Mouse (Mus musculus): ENCODE measurements around the gene Pip5kl1. TPM values are rescaled to one million over a fixed set of nuclear protein-coding genes. Genes with fewer than 3 reads are reported as not detected.

Pip5kl1 gene
- polyA plus RNA-seq, 1 experiment from 2014 or later, result 0.50 TPM

DNA sequence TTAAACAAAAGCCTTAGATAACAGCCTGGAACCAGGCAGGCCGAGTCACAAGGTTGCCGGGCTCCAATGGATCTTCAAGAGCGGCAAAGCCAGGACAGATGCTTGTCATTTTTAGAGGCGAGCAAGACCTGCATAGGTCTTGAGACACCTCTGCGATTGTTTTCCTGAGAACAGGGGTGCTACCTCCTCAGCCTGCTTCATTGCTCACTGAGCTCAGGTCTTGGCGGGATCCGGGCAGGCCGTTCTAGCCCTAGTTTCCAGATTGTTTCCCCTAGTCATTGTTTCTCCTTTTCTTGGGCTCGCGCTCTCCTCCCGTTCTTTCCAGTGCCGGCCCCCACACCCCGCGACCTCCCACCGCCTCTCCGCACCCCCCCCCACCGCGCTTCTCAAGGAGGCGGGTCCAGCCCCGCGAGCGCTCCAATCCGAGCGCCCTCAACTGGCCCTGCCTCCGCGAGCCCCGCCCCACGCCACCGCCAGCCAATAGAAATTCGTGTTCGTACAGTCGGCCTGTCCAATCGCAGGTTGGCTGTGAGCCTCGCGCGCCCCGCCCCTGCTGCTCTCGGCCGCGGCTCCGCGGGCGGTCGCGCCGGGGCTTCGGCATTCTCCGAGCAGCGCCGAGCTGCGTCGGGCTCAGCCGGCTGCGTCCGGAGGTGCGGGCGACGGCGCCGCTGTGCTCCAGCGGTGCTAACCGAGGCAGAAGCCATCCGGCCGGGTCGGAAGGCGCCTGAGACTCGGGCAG lies 39.7 kb upstream of the Pip5kl1 start, which contains the start of gene Fam102a:
TSS of gene Fam102a (plus strand) at position 600 of the 739 bp plus-strand sequence.
- H3K4me2 ChIP-seq, result peak within 1 kb of the TSS; percentile 92
- H3K9ac ChIP-seq, result peak within 1 kb of the TSS; percentile 89
- TF ChIP-seq CTCF (IDR thresholded peaks at IDR 0.05; ENCODE audit: low read depth), result no peak
- H3K4me1 ChIP-seq (ENCODE audit: insufficient read depth), result peaks cover 28% of the 10 kb centered on the region
- no peaks in the 10 kb centered on the region for H3K9me3 ChIP-seq (ENCODE audit: low read depth, low read length)
- DNase-seq (peak; percentile 99), ATAC-seq (ENCODE audit: insufficient read depth) (peak; percentile 94)
- peak within 1 kb of the TSS; percentile 91 for H3K4me3 ChIP-seq (ENCODE audit: low read depth, low read length)
- H3K36me3 ChIP-seq (ENCODE audit: insufficient read depth), result no peaks in the 10 kb centered on the region
- WGBS, result under 1% methylated on average over 67 of the region's 67 CpGs
- peak within 1 kb of the TSS; percentile 99 for H3K27ac ChIP-seq (ENCODE audit: low read depth)
- H3K27me3 ChIP-seq (ENCODE audit: insufficient read depth, low read length), result no peaks in the 10 kb centered on the region

GRCm38 (mm10) chr2:32535501-32535991 lies 39.1 kb upstream of the Pip5kl1 start:
- H3K27ac ChIP-seq (ENCODE audit: low read depth), result peak overlapping the region; percentile 97
- DNase-seq, result peak; percentile 70
- under 1% methylated on average over 55 of the region's 56 CpGs for WGBS
- H3K9ac ChIP-seq, result peak overlapping the region; percentile 89
- peak overlapping the region; percentile 92 for H3K4me2 ChIP-seq
- no peaks in the 10 kb centered on the region for H3K27me3 ChIP-seq (ENCODE audit: insufficient read depth, low read length)
- H3K9me3 ChIP-seq (ENCODE audit: low read depth, low read length), result no peaks in the 10 kb centered on the region
- TF ChIP-seq CTCF (IDR thresholded peaks at IDR 0.05; ENCODE audit: low read depth), result no peak
- H3K4me1 ChIP-seq (ENCODE audit: insufficient read depth), result peaks cover 30% of the 10 kb centered on the region
- H3K4me3 ChIP-seq (ENCODE audit: low read depth, low read length), result peak overlapping the region; percentile 91
- H3K36me3 ChIP-seq (ENCODE audit: insufficient read depth), result no peaks in the 10 kb centered on the region
- ATAC-seq (ENCODE audit: insufficient read depth), result peak; percentile 1; the same call in 1 of the 2 replicates

DNA sequence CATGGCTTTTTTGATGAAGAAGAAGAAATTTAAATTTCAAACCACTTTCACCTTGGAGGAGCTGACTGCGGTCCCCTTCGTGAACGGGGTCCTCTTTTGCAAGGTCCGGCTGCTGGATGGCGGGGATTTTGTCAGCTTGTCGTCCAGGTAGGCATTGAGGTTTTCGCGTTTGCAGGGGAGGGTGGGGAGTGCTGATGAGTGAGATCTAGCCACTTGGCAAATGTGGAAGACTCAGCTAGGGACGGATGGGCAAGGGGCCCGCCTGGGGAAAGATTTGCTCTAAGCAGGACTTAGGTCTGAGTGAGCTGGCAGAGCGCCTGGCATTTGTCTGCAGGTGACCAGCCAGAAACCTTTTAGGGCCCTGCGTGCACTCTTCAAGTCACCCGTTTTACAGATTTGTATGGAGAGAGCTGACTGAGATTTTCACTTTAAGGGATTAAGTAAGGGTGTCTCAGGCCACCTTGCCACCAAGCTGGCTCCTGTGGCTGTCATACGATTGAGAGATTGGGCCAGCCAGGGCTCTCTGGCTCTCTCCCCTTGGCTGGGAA lies 38.4 kb upstream of the Pip5kl1 start:
- H3K36me3 ChIP-seq (ENCODE audit: insufficient read depth), result no peaks in the 10 kb centered on the region
- ATAC-seq (ENCODE audit: insufficient read depth), result no peak
- H3K9me3 ChIP-seq (ENCODE audit: low read depth, low read length), result no peaks in the 10 kb centered on the region
- 1% methylated on average over 14 of the region's 14 CpGs for WGBS
- peak overlapping the region; percentile 91 for H3K4me3 ChIP-seq (ENCODE audit: low read depth, low read length)
- peak overlapping the region; percentile 97; the same call in 1 of the 2 replicates for H3K27ac ChIP-seq (ENCODE audit: low read depth)
- H3K9ac ChIP-seq, result peak overlapping the region; percentile 89
- peak; percentile 32 for DNase-seq
- no peak for TF ChIP-seq CTCF (IDR thresholded peaks at IDR 0.05; ENCODE audit: low read depth)
- no peaks in the 10 kb centered on the region for H3K27me3 ChIP-seq (ENCODE audit: insufficient read depth, low read length)
- peak overlapping the region; percentile 92 for H3K4me2 ChIP-seq
- H3K4me1 ChIP-seq (ENCODE audit: insufficient read depth), result peaks cover 34% of the 10 kb centered on the region

- Histone ChIP-seq H3K36me3 (ENCODE audit: insufficient read depth) (no peaks in the 10 kb centered on the region), H3K27me3 (ENCODE audit: insufficient read depth, low read length) (no peaks in the 10 kb centered on the region), H3K4me1 (ENCODE audit: insufficient read depth) (peaks cover 34% of the 10 kb centered on the region), H3K27ac (ENCODE audit: low read depth) (peak overlapping the region; percentile 74), H3K9ac (peak overlapping the region; percentile 89), H3K9me3 (ENCODE audit: low read depth, low read length) (no peaks in the 10 kb centered on the region), H3K4me2 (peak overlapping the region; percentile 92), H3K4me3 (ENCODE audit: low read depth, low read length) (peak overlapping the region; percentile 91)
- no peak for ATAC-seq (ENCODE audit: insufficient read depth)
- 3% methylated on average over 11 of the region's 11 CpGs for WGBS
- peak; percentile 31; the same call in 1 of the 2 replicates for TF ChIP-seq CTCF (IDR thresholded peaks at IDR 0.05; ENCODE audit: low read depth)
- peak; percentile 70 for DNase-seq
These were observed 37.8 kb upstream of the Pip5kl1 start for GRCm38 (mm10) chr2:32536634-32537359.

DNA sequence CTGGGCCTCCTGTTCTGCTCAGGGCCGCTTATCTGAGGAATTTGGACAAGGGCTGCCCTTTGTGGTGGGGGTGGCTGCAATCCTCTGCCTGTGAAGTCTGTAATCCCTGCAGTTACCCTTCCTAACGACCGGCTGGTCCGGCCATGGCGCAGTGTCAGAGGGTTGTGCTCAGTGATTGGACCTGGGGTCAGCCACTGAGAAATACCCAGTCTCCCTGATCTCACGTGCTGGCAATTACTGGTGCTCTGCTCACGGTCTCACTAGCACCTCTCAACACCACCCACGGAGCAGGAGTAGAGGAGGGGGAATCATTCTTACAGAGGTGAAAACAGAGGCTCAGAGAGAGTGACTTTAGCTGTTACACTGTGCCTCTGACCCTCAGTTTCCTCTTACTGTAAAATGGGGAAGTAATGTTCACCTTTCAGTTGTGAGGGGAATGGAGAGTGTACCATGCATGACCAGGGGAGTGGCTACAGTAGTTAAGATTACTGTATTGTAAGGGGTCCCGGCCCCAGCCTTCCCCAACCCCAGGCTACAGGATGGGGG lies 37.2 kb upstream of the Pip5kl1 start:
- Histone ChIP-seq H3K9me3 (ENCODE audit: low read depth, low read length) (no peaks in the 10 kb centered on the region), H3K27ac (ENCODE audit: low read depth) (peak overlapping the region; percentile 74), H3K4me2 (peak overlapping the region; percentile 92), H3K36me3 (ENCODE audit: insufficient read depth) (no peaks in the 10 kb centered on the region), H3K9ac (peak overlapping the region; percentile 89), H3K4me1 (ENCODE audit: insufficient read depth) (peaks cover 34% of the 10 kb centered on the region), H3K4me3 (ENCODE audit: low read depth, low read length) (peak overlapping the region; percentile 91), H3K27me3 (ENCODE audit: insufficient read depth, low read length) (no peaks in the 10 kb centered on the region)
- ATAC-seq (ENCODE audit: insufficient read depth) (no peak), DNase-seq (peak; percentile 43)
- TF ChIP-seq CTCF (IDR thresholded peaks at IDR 0.05; ENCODE audit: low read depth), result no peak
- WGBS, result 10% methylated on average over 9 of the region's 9 CpGs

DNA sequence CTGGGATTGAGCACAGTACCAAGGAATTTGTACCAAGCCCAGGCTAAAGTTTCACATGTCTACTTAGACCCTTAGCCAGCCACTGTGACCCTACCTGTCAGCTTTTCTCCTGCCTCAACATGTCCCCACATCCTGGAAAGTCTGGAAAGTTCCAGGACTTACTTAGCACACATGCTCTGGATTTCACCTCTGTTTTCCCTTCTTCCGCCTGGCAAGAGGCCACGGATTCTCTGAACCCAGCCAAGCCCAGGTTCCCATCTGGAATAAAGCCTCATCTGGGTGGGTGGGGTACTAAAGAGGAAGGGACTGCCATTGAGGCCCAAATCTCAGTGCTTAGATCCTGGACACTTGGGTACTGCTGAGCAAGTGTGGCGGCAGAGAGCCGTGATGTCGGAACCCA lies 36.7 kb upstream of the Pip5kl1 start:
- no peak for ATAC-seq (ENCODE audit: insufficient read depth)
- Histone ChIP-seq H3K27me3 (ENCODE audit: insufficient read depth, low read length) (no peaks in the 10 kb centered on the region), H3K9me3 (ENCODE audit: low read depth, low read length) (no peaks in the 10 kb centered on the region), H3K36me3 (ENCODE audit: insufficient read depth) (no peaks in the 10 kb centered on the region), H3K4me1 (ENCODE audit: insufficient read depth) (peaks cover 34% of the 10 kb centered on the region), H3K27ac (ENCODE audit: low read depth) (peak overlapping the region; percentile 83), H3K9ac (peak overlapping the region; percentile 89), H3K4me2 (peak overlapping the region; percentile 92), H3K4me3 (ENCODE audit: low read depth, low read length) (peak overlapping the region; percentile 91)
- WGBS, result 59% methylated on average over 5 of the region's 5 CpGs
- DNase-seq, result peak; percentile 18
- no peak for TF ChIP-seq CTCF (IDR thresholded peaks at IDR 0.05; ENCODE audit: low read depth)
